Mouse (Mus musculus): Measurements from ENCODE around the gene Tpcn2. TPM values are rescaled to one million over a fixed set of nuclear protein-coding genes. Genes with fewer than 3 reads are reported as not detected.

Tpcn2 gene
- polyA plus RNA-seq, 1 experiment from 2014 or later = 3.7 TPM

- no peaks in the 10 kb centered on the region for H3K27me3 ChIP-seq (replicated peaks; ENCODE audit: control insufficient read depth, insufficient read depth, low read length)
- H3K4me1 ChIP-seq (ENCODE audit: control insufficient read depth, insufficient read depth, low read length) = no peaks in the 10 kb centered on the region
- H3K9ac ChIP-seq (ENCODE audit: low read depth, low read length) = no peak within 1 kb of the TSS
- no peak within 1 kb of the TSS for H3K4me2 ChIP-seq (ENCODE audit: low read depth, low read length)
- no peaks in the 10 kb centered on the region for H3K36me3 ChIP-seq (ENCODE audit: control insufficient read depth, insufficient read depth, low read length)
- H3K9me3 ChIP-seq (ENCODE audit: control insufficient read depth, low read length) = no peaks in the 10 kb centered on the region
- no peak within 1 kb of the TSS for H3K4me3 ChIP-seq (ENCODE audit: low read depth, low read length)
- no peak within 1 kb of the TSS for H3K27ac ChIP-seq (replicated peaks; ENCODE audit: low read depth, low read length)
- DNase-seq (ENCODE audit: low spot score) = no peak
- 93% methylated on average over 6 of the region's 6 CpGs for WGBS
- no peak for ATAC-seq (ENCODE audit: low read depth)
Measured at GRCm38 (mm10) chr7:145314785-145315411, 31.1 kb upstream of the Tpcn2 start, which contains the start of gene Mrgprd. Mrgprd (plus strand) TSS chr7:145314835.

- DNase-seq (ENCODE audit: low spot score) (no peak), ATAC-seq (ENCODE audit: low read depth) (no peak)
- no peaks in the 10 kb centered on the region for H3K36me3 ChIP-seq (ENCODE audit: control insufficient read depth, insufficient read depth, low read length)
- H3K27ac ChIP-seq (replicated peaks; ENCODE audit: low read depth, low read length) = no peak overlapping the region
- no peaks in the 10 kb centered on the region for H3K9me3 ChIP-seq (ENCODE audit: control insufficient read depth, low read length)
- no peaks in the 10 kb centered on the region for H3K4me1 ChIP-seq (ENCODE audit: control insufficient read depth, insufficient read depth, low read length)
- no peak overlapping the region for H3K4me2 ChIP-seq (ENCODE audit: low read depth, low read length)
- WGBS = 75% methylated on average over 3 of the region's 3 CpGs
- no peaks in the 10 kb centered on the region for H3K27me3 ChIP-seq (replicated peaks; ENCODE audit: control insufficient read depth, insufficient read depth, low read length)
- H3K9ac ChIP-seq (ENCODE audit: low read depth, low read length) = no peak overlapping the region
- H3K4me3 ChIP-seq (ENCODE audit: low read depth, low read length) = no peak overlapping the region
Measured at GRCm38 (mm10) chr7:145312137-145312536, 28.3 kb upstream of the Tpcn2 start.

- Histone ChIP-seq H3K27ac (replicated peaks; ENCODE audit: low read depth, low read length) (no peak overlapping the region), H3K9me3 (ENCODE audit: control insufficient read depth, low read length) (no peaks in the 10 kb centered on the region), H3K4me2 (ENCODE audit: low read depth, low read length) (no peak overlapping the region), H3K4me1 (ENCODE audit: control insufficient read depth, insufficient read depth, low read length) (no peaks in the 10 kb centered on the region), H3K27me3 (replicated peaks; ENCODE audit: control insufficient read depth, insufficient read depth, low read length) (no peaks in the 10 kb centered on the region), H3K9ac (ENCODE audit: low read depth, low read length) (no peak overlapping the region), H3K36me3 (ENCODE audit: control insufficient read depth, insufficient read depth, low read length) (no peaks in the 10 kb centered on the region), H3K4me3 (ENCODE audit: low read depth, low read length) (no peak overlapping the region)
- ATAC-seq (ENCODE audit: low read depth) = no peak
- DNase-seq (ENCODE audit: low spot score) = no peak
- 83% methylated on average over 5 of the region's 5 CpGs for WGBS
Measured at GRCm38 (mm10) chr7:145310526-145310925, 26.7 kb upstream of the Tpcn2 start.

DNA sequence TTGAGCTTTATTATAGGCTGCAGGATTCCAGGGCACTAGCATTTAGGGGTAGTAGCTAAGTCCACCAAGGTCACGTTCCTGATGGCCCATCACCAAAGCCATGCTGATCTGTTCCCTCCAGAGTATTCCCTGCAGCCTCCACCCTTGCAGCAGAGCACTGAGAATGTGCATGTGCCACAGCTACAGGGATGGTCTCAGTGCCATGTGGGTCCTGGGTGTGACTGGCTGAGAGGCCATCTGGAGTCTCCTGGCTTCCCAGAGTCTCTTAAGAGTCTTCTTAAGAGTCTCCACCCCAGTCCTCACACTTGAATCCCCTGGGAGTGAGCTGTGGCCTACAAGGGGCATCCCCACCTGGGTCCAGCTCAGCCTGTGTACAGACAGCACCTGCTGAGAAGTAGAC is 26.1 kb upstream of the Tpcn2 start:
- Histone ChIP-seq H3K4me3 (ENCODE audit: low read depth, low read length) (no peak overlapping the region), H3K36me3 (ENCODE audit: control insufficient read depth, insufficient read depth, low read length) (no peaks in the 10 kb centered on the region), H3K9ac (ENCODE audit: low read depth, low read length) (no peak overlapping the region), H3K27me3 (replicated peaks; ENCODE audit: control insufficient read depth, insufficient read depth, low read length) (no peaks in the 10 kb centered on the region), H3K4me1 (ENCODE audit: control insufficient read depth, insufficient read depth, low read length) (no peaks in the 10 kb centered on the region), H3K4me2 (ENCODE audit: low read depth, low read length) (no peak overlapping the region), H3K9me3 (ENCODE audit: control insufficient read depth, low read length) (no peaks in the 10 kb centered on the region), H3K27ac (replicated peaks; ENCODE audit: low read depth, low read length) (no peak overlapping the region)
- ATAC-seq (ENCODE audit: low read depth) (no peak), DNase-seq (ENCODE audit: low spot score) (no peak)
- 100% methylated on average over 1 of the region's 1 CpGs for WGBS

- ATAC-seq (ENCODE audit: low read depth) (no peak), DNase-seq (ENCODE audit: low spot score) (no peak)
- Histone ChIP-seq H3K9me3 (ENCODE audit: control insufficient read depth, low read length) (no peaks in the 10 kb centered on the region), H3K4me2 (ENCODE audit: low read depth, low read length) (no peak overlapping the region), H3K27me3 (replicated peaks; ENCODE audit: control insufficient read depth, insufficient read depth, low read length) (no peaks in the 10 kb centered on the region), H3K9ac (ENCODE audit: low read depth, low read length) (no peak overlapping the region), H3K4me1 (ENCODE audit: control insufficient read depth, insufficient read depth, low read length) (no peaks in the 10 kb centered on the region), H3K36me3 (ENCODE audit: control insufficient read depth, insufficient read depth, low read length) (no peaks in the 10 kb centered on the region), H3K27ac (replicated peaks; ENCODE audit: low read depth, low read length) (no peak overlapping the region), H3K4me3 (ENCODE audit: low read depth, low read length) (no peak overlapping the region)
- 65% methylated on average over 4 of the region's 4 CpGs for WGBS
Measured at GRCm38 (mm10) chr7:145308866-145309265, 25.1 kb upstream of the Tpcn2 start.

GRCm38 (mm10) chr7:145308061-145308675 is 24.4 kb upstream of the Tpcn2 start:
- Histone ChIP-seq H3K4me1 (ENCODE audit: control insufficient read depth, insufficient read depth, low read length) (no peaks in the 10 kb centered on the region; the same call in 1 of the 2 replicates), H3K9ac (ENCODE audit: low read depth, low read length) (no peak overlapping the region), H3K4me2 (ENCODE audit: low read depth, low read length) (no peak overlapping the region), H3K27ac (replicated peaks; ENCODE audit: low read depth, low read length) (no peak overlapping the region), H3K36me3 (ENCODE audit: control insufficient read depth, insufficient read depth, low read length) (no peaks in the 10 kb centered on the region), H3K9me3 (ENCODE audit: control insufficient read depth, low read length) (no peaks in the 10 kb centered on the region), H3K27me3 (replicated peaks; ENCODE audit: control insufficient read depth, insufficient read depth, low read length) (no peaks in the 10 kb centered on the region), H3K4me3 (ENCODE audit: low read depth, low read length) (no peak overlapping the region)
- ATAC-seq (ENCODE audit: low read depth) (no peak), DNase-seq (ENCODE audit: low spot score) (no peak)
- 77% methylated on average over 28 of the region's 30 CpGs for WGBS

DNA sequence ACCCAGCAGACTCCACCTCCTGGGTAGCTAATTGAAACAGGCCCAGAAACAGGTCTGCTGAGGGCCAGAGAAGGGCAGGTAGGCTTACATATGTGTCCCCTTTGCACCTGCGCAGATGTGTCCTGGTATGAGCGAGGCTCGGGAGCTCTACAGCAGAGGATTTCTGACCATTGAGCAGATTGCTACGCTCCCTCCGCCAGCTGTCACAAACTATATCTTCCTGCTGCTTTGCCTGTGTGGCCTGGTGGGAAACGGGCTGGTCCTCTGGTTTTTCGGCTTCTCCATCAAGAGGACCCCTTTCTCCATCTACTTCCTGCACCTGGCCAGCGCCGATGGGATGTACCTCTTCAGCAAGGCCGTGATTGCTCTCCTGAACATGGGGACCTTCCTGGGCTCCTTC is 23.8 kb upstream of the Tpcn2 start:
- H3K27ac ChIP-seq (replicated peaks; ENCODE audit: low read depth, low read length) = no peak overlapping the region
- no peak overlapping the region for H3K9ac ChIP-seq (ENCODE audit: low read depth, low read length)
- H3K27me3 ChIP-seq (replicated peaks; ENCODE audit: control insufficient read depth, insufficient read depth, low read length) = no peaks in the 10 kb centered on the region
- 89% methylated on average over 10 of the region's 10 CpGs for WGBS
- no peaks in the 10 kb centered on the region for H3K9me3 ChIP-seq (ENCODE audit: control insufficient read depth, low read length)
- no peaks in the 10 kb centered on the region for H3K36me3 ChIP-seq (ENCODE audit: control insufficient read depth, insufficient read depth, low read length)
- DNase-seq (ENCODE audit: low spot score) = no peak
- no peak overlapping the region for H3K4me3 ChIP-seq (ENCODE audit: low read depth, low read length)
- H3K4me1 ChIP-seq (ENCODE audit: control insufficient read depth, insufficient read depth, low read length) = peaks cover 4% of the 10 kb centered on the region
- H3K4me2 ChIP-seq (ENCODE audit: low read depth, low read length) = no peak overlapping the region
- ATAC-seq (ENCODE audit: low read depth) = no peak

GRCm38 (mm10) chr7:145304153-145304552 is 20.3 kb upstream of the Tpcn2 start:
- Histone ChIP-seq H3K27me3 (replicated peaks; ENCODE audit: control insufficient read depth, insufficient read depth, low read length) (no peaks in the 10 kb centered on the region), H3K4me1 (ENCODE audit: control insufficient read depth, insufficient read depth, low read length) (peaks cover 28% of the 10 kb centered on the region), H3K27ac (replicated peaks; ENCODE audit: low read depth, low read length) (no peak overlapping the region), H3K9ac (ENCODE audit: low read depth, low read length) (no peak overlapping the region), H3K4me3 (ENCODE audit: low read depth, low read length) (no peak overlapping the region), H3K36me3 (ENCODE audit: control insufficient read depth, insufficient read depth, low read length) (no peaks in the 10 kb centered on the region), H3K4me2 (ENCODE audit: low read depth, low read length) (no peak overlapping the region), H3K9me3 (ENCODE audit: control insufficient read depth, low read length) (no peaks in the 10 kb centered on the region)
- DNase-seq (ENCODE audit: low spot score) (no peak), ATAC-seq (ENCODE audit: low read depth) (no peak)
- 83% methylated on average over 2 of the region's 2 CpGs for WGBS

All from embryonic facial prominence, embryonic 14.5 days (tissue).